Mouse (Mus musculus) hindbrain, embryonic 14.5 days (tissue): ENCODE data around the gene Nbr1. TPM values are rescaled to one million over a fixed set of nuclear protein-coding genes. Genes with fewer than 3 reads are reported as not detected.
A peak's percentile ranks its signal among the peaks of the same experiment; 100 is the strongest.

ENCODE experiments used
- ATAC-seq: fragments of 200-750 bp; cut with Nextera tagmentation; 2 replicates; pipeline ENCODE4 v1.8.0; 2017; ENCODE audit warnings: moderate number of reproducible peaks, mild to moderate bottlenecking, moderate TSS enrichment, moderate library complexity; ENCODE audit not compliant: low FRiP score
- DNase-seq: peaks from one replicate; pipeline ENCODE4 v3.0.0-alpha.2; 2015; ENCODE audit warnings: low spot score
- H3K27ac ChIP-seq: fragments of 300-500 bp; sonication (generic); 2 replicates; pipeline ENCODE4 v1.5.1; 2014; ENCODE audit warnings: mild to moderate bottlenecking, moderate library complexity
- H3K27me3 ChIP-seq: fragments of 300-500 bp; sonication (generic); 2 replicates; pipeline ENCODE4 v1.6.1; 2014; ENCODE audit warnings: mild to moderate bottlenecking, low read length, mixed read lengths; ENCODE audit not compliant: control insufficient read depth, insufficient read depth
- H3K36me3 ChIP-seq: fragments of 300-500 bp; sonication (generic); replicated peaks from 2 replicates; pipeline ENCODE4 v1.6.1; 2014; ENCODE audit not compliant: control insufficient read depth, insufficient read depth
- H3K4me1 ChIP-seq: fragments of 300-500 bp; sonication (generic); replicated peaks from 2 replicates; pipeline ENCODE4 v1.6.1; 2014; ENCODE audit warnings: antibody characterized with exemption, low read length, mixed read lengths; ENCODE audit not compliant: control insufficient read depth, insufficient read depth
- H3K4me2 ChIP-seq: fragments of 300-500 bp; sonication (generic); replicated peaks from 2 replicates; pipeline ENCODE4 v1.6.1; 2014; ENCODE audit warnings: mild to moderate bottlenecking, moderate library complexity
- H3K4me3 ChIP-seq: fragments of 300-500 bp; sonication (generic); replicated peaks from 2 replicates; pipeline ENCODE4 v1.5.1; 2014; ENCODE audit warnings: mild to moderate bottlenecking, low read length
- H3K9ac ChIP-seq: fragments of 300-500 bp; sonication (generic); 2 replicates; pipeline ENCODE4 v1.6.1; 2014
- H3K9me3 ChIP-seq: fragments of 300-500 bp; sonication (generic); 2 replicates; pipeline ENCODE4 v1.6.1; 2016; ENCODE audit warnings: low read length; ENCODE audit not compliant: control insufficient read depth
- WGBS: fragments of 180-500 bp; shearing (Covaris S2); extraction: QIAGEN DNeasy Blood & Tissue Kit; methylation state at CpG from one replicate; pipeline ENCODE4 v1.1.7; 2014; 5-methylcytosine and 5-hydroxymethylcytosine counted together
- polyA plus RNA-seq: library from polyadenylated mRNA; unstranded; fragments of >200 nt; fragmentation: Nextera tagmentation; extraction: Ambion mirVana; gene quantifications from 2 replicates; pipeline ENCODE4 v1.2.1, GENCODE M21; 2014

Gene Nbr1
- 90.1 and 93.0 TPM in 2 replicates for polyA plus RNA-seq

GRCm38 (mm10) chr11:101551751-101552475 lies at the start of gene Nbr1, which contains the start of gene Brca1:
Gene Nbr1, plus strand, starts transcription at chr11:101552149.
Gene Brca1, minus strand, starts transcription at chr11:101551955.
- Histone ChIP-seq H3K4me3 (peak within 1 kb of the TSS; percentile 73), H3K4me2 (peak within 1 kb of the TSS; percentile 81), H3K4me1 (peaks cover 19% of the 10 kb centered on the region), H3K27ac (peak within 1 kb of the TSS; percentile 93), H3K9me3 (no peaks in the 10 kb centered on the region), H3K27me3 (no peaks in the 10 kb centered on the region), H3K36me3 (peaks cover 19% of the 10 kb centered on the region), H3K9ac (peak within 1 kb of the TSS; percentile 70)
- under 1% methylated on average over 43 of the region's 43 CpGs for WGBS
- ATAC-seq = peak; percentile 84
- DNase-seq = peak; percentile 98

DNA sequence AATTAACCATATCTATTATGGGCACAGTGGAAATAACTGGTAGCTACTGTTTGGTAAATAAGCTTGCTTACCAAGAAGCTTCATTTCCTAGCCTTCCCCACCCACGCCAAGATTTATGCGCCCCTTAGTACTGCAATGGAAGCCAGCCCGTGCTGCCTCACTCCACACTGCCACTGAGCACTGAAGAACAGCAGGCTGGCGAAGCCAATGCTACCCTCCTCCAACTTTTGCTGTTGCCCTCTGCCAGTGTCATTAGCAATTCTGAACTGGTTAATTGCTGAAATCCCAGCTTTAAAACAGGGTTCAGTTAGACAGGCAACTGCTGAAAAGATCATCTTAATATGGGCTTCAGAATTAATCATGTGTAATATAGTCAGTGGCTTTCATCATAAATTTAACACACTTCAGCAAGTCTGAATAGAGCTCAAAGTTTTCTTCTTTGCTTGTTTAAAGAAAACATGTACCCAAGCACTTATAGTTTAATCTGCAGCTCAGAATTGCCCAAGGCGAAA lies 45.6 kb upstream of the Nbr1 start:
- Histone ChIP-seq H3K4me2 (no peak overlapping the region), H3K4me1 (no peaks in the 10 kb centered on the region), H3K27me3 (no peaks in the 10 kb centered on the region), H3K27ac (no peak overlapping the region), H3K4me3 (no peak overlapping the region), H3K9ac (no peak overlapping the region), H3K9me3 (no peaks in the 10 kb centered on the region), H3K36me3 (no peaks in the 10 kb centered on the region)
- ATAC-seq = no peak
- WGBS = 84% methylated on average over 5 of the region's 5 CpGs
- no peak for DNase-seq

GRCm38 (mm10) chr11:101507090-101507489 lies 44.9 kb upstream of the Nbr1 start:
- Histone ChIP-seq H3K4me1 (no peaks in the 10 kb centered on the region), H3K27ac (no peak overlapping the region), H3K36me3 (no peaks in the 10 kb centered on the region), H3K27me3 (no peaks in the 10 kb centered on the region), H3K4me3 (no peak overlapping the region), H3K4me2 (no peak overlapping the region), H3K9ac (no peak overlapping the region), H3K9me3 (no peaks in the 10 kb centered on the region)
- 95% methylated on average over 7 of the region's 7 CpGs for WGBS
- DNase-seq (no peak), ATAC-seq (no peak)

DNA sequence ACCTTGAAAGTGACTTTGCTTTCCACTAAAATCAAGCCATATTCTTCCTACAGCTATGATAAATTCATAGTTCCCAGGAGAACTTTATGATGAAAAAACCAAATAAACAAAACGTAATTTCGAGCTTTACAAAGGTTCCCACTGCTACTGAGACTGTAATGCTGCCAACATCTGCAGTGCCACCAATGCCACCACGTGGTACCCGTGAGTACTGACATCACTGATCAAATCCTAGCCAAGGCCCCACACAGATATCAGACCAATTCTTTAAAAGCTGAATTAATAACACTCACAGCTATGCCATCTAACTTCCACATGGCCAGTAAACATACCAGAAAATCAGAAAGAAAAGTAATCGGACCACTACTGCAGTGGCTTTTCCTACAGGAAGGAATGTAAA lies 33.0 kb upstream of the Nbr1 start:
- DNase-seq = no peak
- H3K27me3 ChIP-seq = no peaks in the 10 kb centered on the region
- no peak for ATAC-seq
- 82% methylated on average over 5 of the region's 5 CpGs for WGBS
- no peak overlapping the region for H3K9ac ChIP-seq
- H3K4me1 ChIP-seq = no peaks in the 10 kb centered on the region
- no peak overlapping the region for H3K4me2 ChIP-seq
- H3K9me3 ChIP-seq = no peaks in the 10 kb centered on the region
- no peak overlapping the region for H3K27ac ChIP-seq
- H3K4me3 ChIP-seq = no peak overlapping the region
- no peaks in the 10 kb centered on the region for H3K36me3 ChIP-seq

DNA sequence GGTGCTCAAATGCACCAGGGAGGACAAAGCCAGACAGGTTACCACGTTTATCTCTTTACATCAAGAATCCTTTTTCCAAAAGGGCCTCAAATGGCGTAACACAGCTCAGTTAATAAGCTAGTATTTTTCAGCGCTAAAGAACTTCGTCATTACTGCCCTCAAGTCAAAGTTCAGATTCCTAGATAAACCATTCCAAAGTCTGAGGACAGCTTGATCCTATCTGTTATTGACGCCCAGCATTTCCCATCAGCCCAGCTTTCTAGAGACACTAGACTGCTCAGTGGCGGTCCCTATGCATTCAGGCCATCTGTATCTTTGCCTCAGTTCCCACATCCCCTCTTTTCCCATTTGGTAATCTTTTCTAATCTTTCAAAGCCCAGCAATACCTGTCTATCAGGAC lies 32.6 kb upstream of the Nbr1 start:
- Histone ChIP-seq H3K9ac (no peak overlapping the region), H3K27ac (no peak overlapping the region), H3K4me2 (no peak overlapping the region), H3K9me3 (no peaks in the 10 kb centered on the region), H3K4me3 (no peak overlapping the region), H3K36me3 (no peaks in the 10 kb centered on the region), H3K27me3 (no peaks in the 10 kb centered on the region), H3K4me1 (no peaks in the 10 kb centered on the region)
- no peak for ATAC-seq
- WGBS = 90% methylated on average over 6 of the region's 6 CpGs
- DNase-seq = no peak

DNA sequence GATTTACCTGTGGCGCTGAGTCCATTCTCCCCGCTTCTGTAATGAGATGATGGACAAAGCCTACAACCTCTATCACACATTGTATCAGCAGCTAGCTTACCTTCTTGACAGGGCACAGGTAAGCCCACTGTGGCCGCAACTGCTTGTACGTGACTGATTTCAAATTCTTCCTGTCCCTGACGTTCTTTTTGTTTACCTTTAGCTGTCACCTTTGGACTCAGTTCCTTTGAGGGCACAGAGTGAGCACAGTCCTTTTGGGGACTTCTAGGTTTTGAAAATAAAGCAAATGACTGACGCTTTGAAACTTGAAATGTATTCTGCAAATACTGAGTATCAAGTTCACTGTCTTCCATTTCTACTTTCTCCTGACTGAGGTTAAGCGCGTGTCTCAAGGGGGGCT lies 27.5 kb upstream of the Nbr1 start:
- WGBS = 94% methylated on average over 8 of the region's 8 CpGs
- no peaks in the 10 kb centered on the region for H3K27me3 ChIP-seq

DNA sequence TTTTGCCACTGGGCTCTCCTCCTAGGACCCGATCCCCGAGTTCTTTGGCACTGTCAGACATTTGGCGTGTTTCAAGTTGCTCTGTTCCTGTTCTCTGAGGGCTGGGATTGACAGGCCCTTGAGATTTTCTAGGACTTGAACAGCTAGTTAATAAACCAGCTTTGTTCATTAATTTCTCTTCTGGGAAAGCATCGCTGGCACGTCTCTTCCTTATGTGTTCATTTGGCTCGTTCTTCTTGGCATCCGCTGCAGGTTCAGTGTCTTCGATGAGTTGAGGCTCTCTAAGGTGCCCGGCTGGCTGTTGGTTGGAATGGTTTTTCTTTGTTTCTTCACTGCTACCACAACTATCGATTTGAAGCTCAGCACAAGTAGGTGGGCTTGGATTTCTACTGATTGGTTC lies 26.9 kb upstream of the Nbr1 start:
- no peak overlapping the region for H3K27ac ChIP-seq
- DNase-seq = no peak
- 88% methylated on average over 10 of the region's 10 CpGs for WGBS
- H3K4me2 ChIP-seq = no peak overlapping the region
- no peak for ATAC-seq
- H3K4me3 ChIP-seq = no peak overlapping the region
- H3K9ac ChIP-seq = no peak overlapping the region
- H3K9me3 ChIP-seq = no peaks in the 10 kb centered on the region
- no peaks in the 10 kb centered on the region; the same call in 1 of the 2 replicates for H3K36me3 ChIP-seq
- H3K27me3 ChIP-seq = no peaks in the 10 kb centered on the region
- no peaks in the 10 kb centered on the region for H3K4me1 ChIP-seq

More for the DNA sequence above, 27.5 kb upstream of the Nbr1 start:
- H3K4me3 ChIP-seq = no peak overlapping the region
- H3K27ac ChIP-seq = no peak overlapping the region
- H3K4me1 ChIP-seq = no peaks in the 10 kb centered on the region
- no peak overlapping the region for H3K9ac ChIP-seq
- H3K9me3 ChIP-seq = no peaks in the 10 kb centered on the region
- DNase-seq (no peak), ATAC-seq (no peak)
- H3K36me3 ChIP-seq = no peaks in the 10 kb centered on the region; the same call in 1 of the 2 replicates
- no peak overlapping the region for H3K4me2 ChIP-seq

DNA sequence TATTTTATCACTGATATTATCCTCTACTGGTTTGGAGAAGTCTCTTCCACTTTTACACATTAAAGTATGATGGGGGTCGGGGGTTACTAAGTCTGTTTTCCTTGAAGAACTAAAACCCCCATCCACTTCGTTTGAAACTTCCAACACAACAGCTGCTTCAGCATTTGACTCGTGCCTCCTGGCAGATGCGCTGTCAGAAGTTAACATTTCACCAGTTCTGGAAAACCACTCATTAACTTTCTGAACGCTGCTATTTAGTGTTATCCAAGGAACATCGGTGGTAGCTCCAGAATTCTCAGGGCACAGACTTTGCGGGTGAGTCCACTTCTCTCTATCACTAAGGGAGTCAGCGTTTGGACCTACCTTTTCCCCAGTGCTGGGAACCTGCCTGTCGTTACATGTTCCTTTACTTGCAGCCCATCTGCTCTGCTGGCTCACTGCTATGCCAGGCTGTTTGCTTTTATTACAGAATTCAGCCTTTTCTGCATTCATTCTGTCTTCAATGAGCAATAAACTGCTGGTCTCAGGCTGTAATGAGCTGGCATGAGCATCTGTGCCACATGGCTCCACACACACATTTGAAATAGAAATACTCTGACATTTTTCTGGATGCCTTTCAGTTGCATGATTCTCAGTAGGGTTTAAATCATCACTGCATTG lies 25.9 kb upstream of the Nbr1 start:
- DNase-seq = no peak
- H3K36me3 ChIP-seq = no peaks in the 10 kb centered on the region; the same call in 1 of the 2 replicates
- H3K9ac ChIP-seq = no peak overlapping the region
- no peaks in the 10 kb centered on the region for H3K27me3 ChIP-seq
- no peaks in the 10 kb centered on the region for H3K4me1 ChIP-seq
- no peaks in the 10 kb centered on the region for H3K9me3 ChIP-seq
- H3K4me2 ChIP-seq = no peak overlapping the region
- no peak overlapping the region for H3K4me3 ChIP-seq
- WGBS = 90% methylated on average over 9 of the region's 9 CpGs
- H3K27ac ChIP-seq = no peak overlapping the region; the same call in 1 of the 2 replicates
- no peak for ATAC-seq

- H3K27ac ChIP-seq = no peak overlapping the region
- DNase-seq (no peak), ATAC-seq (no peak)
- H3K4me2 ChIP-seq = no peak overlapping the region
- WGBS = 90% methylated on average over 4 of the region's 4 CpGs
- no peaks in the 10 kb centered on the region for H3K27me3 ChIP-seq
- H3K9ac ChIP-seq = no peak overlapping the region
- H3K4me1 ChIP-seq = no peaks in the 10 kb centered on the region
- H3K9me3 ChIP-seq = no peaks in the 10 kb centered on the region
- H3K36me3 ChIP-seq = no peaks in the 10 kb centered on the region; the same call in 1 of the 2 replicates
- H3K4me3 ChIP-seq = no peak overlapping the region
These were observed 25.3 kb upstream of the Nbr1 start for GRCm38 (mm10) chr11:101526686-101527085.
